Mouse (Mus musculus) liver, embryonic 14.5 days (tissue): ENCODE results near the gene Rbm45.

ENCODE experiments used
- CTCF ChIP-seq: IDR thresholded peaks from 2 replicates; pipeline ENCODE4 v1.5.1; 2016; ENCODE audit warnings: antibody characterized with exemption, low read depth, control low read depth
- EP300 ChIP-seq: IDR thresholded peaks from 2 replicates; pipeline ENCODE4 v1.6.1; 2016; ENCODE audit warnings: antibody characterized with exemption, low read depth

DNA sequence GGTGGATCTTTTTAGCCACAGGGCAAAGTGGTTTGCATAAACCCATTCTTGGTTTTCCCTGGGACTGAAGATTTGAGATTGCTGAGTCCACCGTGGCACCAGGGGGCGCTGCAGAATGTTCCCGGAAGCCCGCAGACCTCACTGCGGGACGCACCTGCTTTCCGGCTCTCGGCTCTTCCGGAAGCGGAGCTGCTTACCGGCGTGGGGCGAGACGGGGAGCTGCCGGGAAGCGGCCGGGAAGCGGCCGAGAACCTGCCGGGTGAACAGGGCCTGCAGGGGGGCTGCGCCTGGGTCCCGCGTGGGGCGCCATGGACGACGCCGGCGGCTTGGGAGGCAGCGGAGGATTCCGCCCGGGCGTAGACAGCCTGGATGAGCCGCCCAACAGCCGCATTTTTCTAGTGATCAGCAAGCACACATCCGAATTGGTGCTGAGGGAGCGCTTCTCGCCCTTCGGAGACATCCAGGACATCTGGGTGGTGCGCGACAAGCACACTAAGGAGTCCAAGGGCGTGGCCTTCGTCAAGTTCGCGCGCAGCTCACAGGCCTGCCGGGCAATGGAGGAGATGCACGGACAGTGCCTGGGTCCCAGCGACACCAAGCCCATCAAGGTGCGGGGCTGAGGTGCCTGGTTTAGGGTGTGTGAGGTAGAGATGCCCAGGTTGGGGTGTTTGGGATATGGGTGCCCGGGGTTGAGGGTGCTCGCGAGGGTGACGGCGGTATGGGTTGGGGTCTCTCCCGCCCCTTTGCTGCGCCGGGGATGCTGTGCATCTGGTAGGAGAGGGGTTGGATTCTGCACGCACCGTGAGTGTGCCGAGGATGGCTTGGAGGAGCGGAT, at the start of gene Rbm45:
- peak; percentile 91 for TF ChIP-seq CTCF
- TF ChIP-seq EP300 = no peak
